Mouse (Mus musculus): ENCODE results near the gene Kpna7.
A peak's percentile ranks its signal among the peaks of the same experiment; 100 is the strongest.

DNA sequence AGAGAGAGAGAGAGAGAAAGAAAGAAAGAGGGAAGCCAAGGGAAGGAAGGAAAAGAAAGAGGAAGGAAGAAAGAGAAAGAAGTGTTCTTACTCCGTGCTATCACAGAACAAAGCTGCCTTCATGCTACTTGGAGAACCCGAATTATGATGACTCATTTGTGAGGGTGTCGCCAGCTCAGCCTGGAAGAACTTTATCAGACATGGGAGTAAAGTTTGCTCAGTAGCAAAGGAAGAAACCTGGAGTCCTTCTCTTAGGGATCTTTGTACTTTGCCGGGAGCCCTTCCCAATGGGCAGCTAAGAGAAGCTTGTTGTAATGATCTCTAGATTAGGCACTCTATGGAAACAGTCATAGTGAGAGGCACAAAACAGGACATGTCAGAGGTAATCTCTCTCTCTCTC lies 18.9 kb upstream of the Kpna7 start:
- TF ChIP-seq CTCF (IDR thresholded peaks at IDR 0.05 in 2 of 3, conservative IDR thresholded peaks at IDR 0.05 in 1 of 3; ENCODE audit: control insufficient read depth in 1 of 3, insufficient read depth in 1 of 3, low read depth in 2 of 3, low read length in 3 of 3, poor library complexity in 1 of 3, severe bottlenecking in 1 of 3) (no peak), POLR2A (IDR thresholded peaks at IDR 0.05; ENCODE audit: control insufficient read depth in 1 of 2, insufficient read depth in 1 of 2, low read depth in 1 of 2, low read length in 2 of 2, poor library complexity in 1 of 2) (no peak), GATA1 (IDR thresholded peaks at IDR 0.05; ENCODE audit: low read depth, low read length) (peak; percentile 65), MAX (IDR thresholded peaks at IDR 0.05; ENCODE audit: low read length) (0 out of 2 replicates have a peak, but pooled peaks have one; percentile 20), HCFC1 (IDR thresholded peaks at IDR 0.05; ENCODE audit: low read depth, low read length) (no peak), MYB (IDR thresholded peaks at IDR 0.05; ENCODE audit: low read depth, low read length) (no peak), KAT2A (conservative IDR thresholded peaks at IDR 0.05; ENCODE audit: low read depth, low read length) (no peak), E2F4 (IDR thresholded peaks at IDR 0.05; ENCODE audit: borderline replicate concordance, low read depth, low read length) (no peak), EP300 (IDR thresholded peaks at IDR 0.05; ENCODE audit: low read depth in 1 of 2, low read length in 2 of 2) (peak; percentile 63 to 84), UBTF (IDR thresholded peaks at IDR 0.05; ENCODE audit: borderline replicate concordance, insufficient read depth, low read depth, low read length) (no peak), ZKSCAN1 (IDR thresholded peaks at IDR 0.05; ENCODE audit: low read depth, low read length) (no peak), USF1 (IDR thresholded peaks at IDR 0.05; ENCODE audit: low read depth, low read length) (no peak), USF2 (IDR thresholded peaks at IDR 0.05; ENCODE audit: borderline replicate concordance in 1 of 2, insufficient read depth in 1 of 2, low read depth in 1 of 2, low read length in 2 of 2) (no peak)

Measured in MEL (cell line).